Mouse (Mus musculus): ENCODE results near the gene Ammecr1. TPM values are rescaled to one million over a fixed set of nuclear protein-coding genes. Genes with fewer than 3 reads are reported as not detected.

Ammecr1 gene
- 3.0 TPM for polyA plus RNA-seq (2017; shearing (Covaris generic))

GRCm38 (mm10) chrX:142966008-142966966 lies at the start of gene Ammecr1:
TSS of gene Ammecr1 (minus strand) at chrX:142966728.

Other genes with a start within 250 kb of the Ammecr1 start
- gene Rtl9, start 132.9 kb upstream of the Ammecr1 start, polyA plus RNA-seq (2017; shearing (Covaris generic)): not detected